ENCODE assay signal across 26 mouse cellular contexts in the genomic region with DNA sequence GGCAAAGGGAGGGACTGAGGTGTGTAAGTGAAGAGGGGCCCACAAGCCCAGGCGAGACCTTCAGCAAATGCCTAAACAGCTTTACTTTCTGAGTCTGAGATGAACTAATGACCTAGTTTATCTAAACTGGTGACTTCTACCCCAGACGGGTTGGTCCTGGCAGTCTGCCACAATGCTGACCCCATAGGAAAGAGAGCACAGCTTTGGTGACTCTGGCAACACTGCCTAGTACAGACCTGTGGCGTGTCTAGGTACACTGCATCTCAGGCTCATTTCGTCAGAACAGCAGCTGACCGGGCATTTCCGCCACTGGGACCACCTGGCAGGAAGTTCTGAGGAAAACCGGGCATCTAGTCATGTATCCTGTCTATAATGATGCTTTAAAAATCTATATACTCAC.
DNase-seq lines count a peak whose midpoint lies in the region; ATAC-seq lines count a peak whose summit lies in the region.
"Had no signal": no experiment of that assay in that cellular context is flagged by ENCODE, and none has a peak within 500 bp of the region (broad histone marks: within the 10 kb centered on the region; RNA-seq: fewer than 3 reads in every experiment).

No protein-coding gene starts in this region.

- H3K4me1 ChIP-seq in embryonic facial prominence, embryonic 14.5 days (ENCODE audit: control insufficient read depth, insufficient read depth, low read length) = no peaks in the 10 kb centered on the region
- H3K4me1 ChIP-seq in embryonic facial prominence, embryonic 10.5 days = peaks cover 32% of the 10 kb centered on the region
- H3K4me1 ChIP-seq in liver, embryonic 12.5 days = peaks cover 2% of the 10 kb centered on the region; the same call in 1 of the 2 replicates
- H3K4me1 ChIP-seq in hindbrain, embryonic 13.5 days (replicated peaks) = peaks cover 17% of the 10 kb centered on the region

- H3K4me3 ChIP-seq in embryonic facial prominence, embryonic 14.5 days (ENCODE audit: low read depth, low read length) = no peak overlapping the region
- H3K4me3 ChIP-seq in embryonic facial prominence, embryonic 10.5 days = no peak overlapping the region
- H3K4me3 ChIP-seq in liver, embryonic 12.5 days = no peak overlapping the region
- no peak overlapping the region for H3K4me3 ChIP-seq in hindbrain, embryonic 13.5 days
- H3K4me3 ChIP-seq: embryonic facial prominence, embryonic 15.5 days; gastrocnemius, adult 2 months; heart, embryonic 13.5 days; hindbrain, embryonic 12.5 days had no signal

- no peak overlapping the region for H3K4me2 ChIP-seq in embryonic facial prominence, embryonic 14.5 days (ENCODE audit: low read depth, low read length)
- H3K4me2 ChIP-seq in liver, embryonic 12.5 days = no peak overlapping the region
- no peak overlapping the region for H3K4me2 ChIP-seq in hindbrain, embryonic 13.5 days
- H3K4me2 ChIP-seq: embryonic facial prominence, embryonic 15.5 days; heart, embryonic 13.5 days; hindbrain, embryonic 12.5 days had no signal

- no peaks in the 10 kb centered on the region for H3K9me3 ChIP-seq in embryonic facial prominence, embryonic 14.5 days (ENCODE audit: control insufficient read depth, low read length)
- H3K9me3 ChIP-seq in embryonic facial prominence, embryonic 10.5 days = no peaks in the 10 kb centered on the region
- no peaks in the 10 kb centered on the region for H3K9me3 ChIP-seq in liver, embryonic 12.5 days (replicated peaks)
- H3K9me3 ChIP-seq in hindbrain, embryonic 13.5 days = no peaks in the 10 kb centered on the region
- H3K9me3 ChIP-seq: embryonic facial prominence, embryonic 15.5 days; G1E; heart, embryonic 13.5 days; hindbrain, embryonic 12.5 days had no signal

- no peak for DNase-seq in embryonic facial prominence, embryonic 14.5 days (ENCODE audit: low spot score)
- DNase-seq in embryonic facial prominence, embryonic 10.5 days (ENCODE audit: low spot score) = no peak
- peak; percentile 18 for DNase-seq in liver
- peak; percentile 47 for DNase-seq in urinary bladder, postnatal 14 days (ENCODE audit: low spot score)
- no peak for DNase-seq in urinary bladder, postnatal 25 days (ENCODE audit: low spot score)
- no peak for DNase-seq in heart, adult 18-20 months
- DNase-seq: adrenal gland, postnatal 14 days; B cell, adult 2 months; cerebellum, adult 11-12 months; cerebellum, adult 8-10 months; cerebellum, postnatal 36 days; embryo, embryonic 11 days; forebrain, postnatal 0 days; gastrocnemius, adult 2 months; gastrocnemius, postnatal 14 days; heart, adult 11 months had no signal

- 76% methylated on average over 7 of the region's 7 CpGs for WGBS in embryonic facial prominence, embryonic 14.5 days
- WGBS in embryonic facial prominence, embryonic 10.5 days = 86% methylated on average over 7 of the region's 7 CpGs
- WGBS in liver, embryonic 12.5 days (ENCODE audit: insufficient replicate concordance) = 77% methylated on average over 7 of the region's 7 CpGs
- 84% methylated on average over 7 of the region's 7 CpGs for WGBS in hindbrain, embryonic 13.5 days

- H3K9ac ChIP-seq in embryonic facial prominence, embryonic 14.5 days (ENCODE audit: low read depth, low read length) = no peak overlapping the region
- no peak overlapping the region for H3K9ac ChIP-seq in liver, embryonic 12.5 days
- no peak overlapping the region for H3K9ac ChIP-seq in hindbrain, embryonic 13.5 days
- H3K9ac ChIP-seq: embryonic facial prominence, embryonic 15.5 days; forebrain, postnatal 0 days; heart, embryonic 13.5 days; hindbrain, embryonic 12.5 days had no signal

- H3K36me3 ChIP-seq in embryonic facial prominence, embryonic 14.5 days (ENCODE audit: control insufficient read depth, insufficient read depth, low read length) = peaks cover 71% of the 10 kb centered on the region
- H3K36me3 ChIP-seq in embryonic facial prominence, embryonic 10.5 days (replicated peaks) = peaks cover 84% of the 10 kb centered on the region
- peaks cover 73% of the 10 kb centered on the region for H3K36me3 ChIP-seq in liver, embryonic 12.5 days
- peaks cover 61% of the 10 kb centered on the region for H3K36me3 ChIP-seq in hindbrain, embryonic 13.5 days

- 0 out of 2 replicates have a peak, but pooled peaks have one; percentile 23 for ATAC-seq in embryonic facial prominence, embryonic 14.5 days (ENCODE audit: low read depth)
- ATAC-seq in liver, embryonic 12.5 days = no peak
- no peak for ATAC-seq in hindbrain, embryonic 13.5 days (ENCODE audit: low FRiP score)
- ATAC-seq: forebrain, embryonic 14.5 days; forebrain, postnatal 0 days; hindbrain, embryonic 16.5 days; Patski had no signal

- no peaks in the 10 kb centered on the region for H3K27me3 ChIP-seq in embryonic facial prominence, embryonic 14.5 days (replicated peaks; ENCODE audit: control insufficient read depth, insufficient read depth, low read length)
- no peaks in the 10 kb centered on the region for H3K27me3 ChIP-seq in embryonic facial prominence, embryonic 10.5 days (replicated peaks; ENCODE audit: low read depth, poor library complexity, severe bottlenecking)
- no peaks in the 10 kb centered on the region for H3K27me3 ChIP-seq in liver, embryonic 12.5 days (replicated peaks)
- no peaks in the 10 kb centered on the region for H3K27me3 ChIP-seq in hindbrain, embryonic 13.5 days
- H3K27me3 ChIP-seq: CH12.LX; embryonic facial prominence, embryonic 15.5 days; heart, embryonic 13.5 days; hindbrain, embryonic 12.5 days; Patski had no signal

- no peak overlapping the region for H3K27ac ChIP-seq in embryonic facial prominence, embryonic 14.5 days (replicated peaks; ENCODE audit: low read depth, low read length)
- no peak overlapping the region for H3K27ac ChIP-seq in embryonic facial prominence, embryonic 10.5 days (replicated peaks)
- no peak overlapping the region for H3K27ac ChIP-seq in liver, embryonic 12.5 days
- no peak overlapping the region for H3K27ac ChIP-seq in hindbrain, embryonic 13.5 days
- H3K27ac ChIP-seq: embryonic facial prominence, embryonic 15.5 days; gastrocnemius, adult 2 months; heart, embryonic 13.5 days; hindbrain, embryonic 12.5 days had no signal

Comparison
In these comparisons a context has a peak if more than half of its experiments do, and no peak if none do; other contexts are left out.
1. DNase-seq: peak in liver (single experiment) and urinary bladder, postnatal 14 days (single experiment); none in embryonic facial prominence, embryonic 14.5 days (single experiment), embryonic facial prominence, embryonic 10.5 days (single experiment), urinary bladder, postnatal 25 days (single experiment) and heart, adult 18-20 months (0 of 2).